Mouse (Mus musculus): Measurements from ENCODE around the gene Pik3r5. TPM values are rescaled to one million over a fixed set of nuclear protein-coding genes. Genes with fewer than 3 reads are reported as not detected.
A peak's percentile ranks its signal among the peaks of the same experiment; 100 is the strongest.

The Pik3r5 gene
- total and polyA plus RNA-seq, 2 experiments from 2014 or later = 0.54 to 1.8 TPM

GRCm38 (mm10) chr11:68417831-68418230, 14.1 kb upstream of the Pik3r5 start:
- ATAC-seq = no peak
- no peaks in the 10 kb centered on the region for H3K4me1 ChIP-seq (ENCODE audit: insufficient read depth)
- WGBS = 40% methylated on average over 9 of the region's 9 CpGs

GRCm38 (mm10) chr11:68425492-68426315, 6.2 kb upstream of the Pik3r5 start:
- DNase-seq (no peak), ATAC-seq (no peak)
- Histone ChIP-seq H3K4me2 (ENCODE audit: low read depth) (no peak overlapping the region), H3K4me3 (ENCODE audit: low read depth, low read length) (no peak overlapping the region), H3K4me1 (ENCODE audit: insufficient read depth) (no peaks in the 10 kb centered on the region), H3K9ac (no peak overlapping the region), H3K36me3 (ENCODE audit: insufficient read depth) (no peaks in the 10 kb centered on the region), H3K27me3 (ENCODE audit: insufficient read depth, low read length) (no peaks in the 10 kb centered on the region), H3K27ac (ENCODE audit: low read depth, low read length) (no peak overlapping the region), H3K9me3 (ENCODE audit: low read length) (no peaks in the 10 kb centered on the region)
- no peak for TF ChIP-seq CTCF (IDR thresholded peaks at IDR 0.05; ENCODE audit: low read depth)
- WGBS = 33% methylated on average over 8 of the region's 8 CpGs

More at GRCm38 (mm10) chr11:68417831-68418230, 14.1 kb upstream of the Pik3r5 start:
- Histone ChIP-seq H3K36me3 (ENCODE audit: insufficient read depth) (no peaks in the 10 kb centered on the region), H3K27me3 (ENCODE audit: insufficient read depth, low read length) (no peaks in the 10 kb centered on the region), H3K9ac (no peak overlapping the region), H3K9me3 (ENCODE audit: low read length) (no peaks in the 10 kb centered on the region), H3K27ac (ENCODE audit: low read depth, low read length) (no peak overlapping the region), H3K4me3 (ENCODE audit: low read depth, low read length) (no peak overlapping the region), H3K4me2 (ENCODE audit: low read depth) (no peak overlapping the region)
- peak; percentile 73 for TF ChIP-seq CTCF (IDR thresholded peaks at IDR 0.05; ENCODE audit: low read depth)
- no peak for DNase-seq

- Histone ChIP-seq H3K27ac (ENCODE audit: low read depth, low read length) (no peak overlapping the region), H3K4me3 (ENCODE audit: low read depth, low read length) (no peak overlapping the region), H3K9me3 (ENCODE audit: low read length) (no peaks in the 10 kb centered on the region), H3K4me2 (ENCODE audit: low read depth) (no peak overlapping the region), H3K27me3 (ENCODE audit: insufficient read depth, low read length) (peaks cover 7% of the 10 kb centered on the region; the same call in 1 of the 2 replicates), H3K36me3 (ENCODE audit: insufficient read depth) (no peaks in the 10 kb centered on the region), H3K4me1 (ENCODE audit: insufficient read depth) (no peaks in the 10 kb centered on the region), H3K9ac (no peak overlapping the region)
- no peak for TF ChIP-seq CTCF (IDR thresholded peaks at IDR 0.05; ENCODE audit: low read depth)
- 81% methylated on average over 5 of the region's 5 CpGs for WGBS
- ATAC-seq (no peak), DNase-seq (no peak)
Measured at GRCm38 (mm10) chr11:68427083-68427570, 4.8 kb upstream of the Pik3r5 start.

- no peak overlapping the region for H3K27ac ChIP-seq (ENCODE audit: low read depth, low read length)
- no peak for TF ChIP-seq CTCF (IDR thresholded peaks at IDR 0.05; ENCODE audit: low read depth)
- H3K36me3 ChIP-seq (ENCODE audit: insufficient read depth) = no peaks in the 10 kb centered on the region
- no peaks in the 10 kb centered on the region for H3K9me3 ChIP-seq (ENCODE audit: low read length)
- DNase-seq = no peak
- no peaks in the 10 kb centered on the region for H3K4me1 ChIP-seq (ENCODE audit: insufficient read depth)
- no peak for ATAC-seq
- no peak overlapping the region for H3K4me2 ChIP-seq (ENCODE audit: low read depth)
- 72% methylated on average over 5 of the region's 5 CpGs for WGBS
- no peak overlapping the region for H3K9ac ChIP-seq
- H3K27me3 ChIP-seq (ENCODE audit: insufficient read depth, low read length) = peaks cover 7% of the 10 kb centered on the region; the same call in 1 of the 2 replicates
- no peak overlapping the region for H3K4me3 ChIP-seq (ENCODE audit: low read depth, low read length)
Measured at GRCm38 (mm10) chr11:68430662-68431061, 1.3 kb upstream of the Pik3r5 start.

- Histone ChIP-seq H3K4me3 (ENCODE audit: low read depth, low read length) (peak overlapping the region; percentile 35), H3K9ac (no peak overlapping the region), H3K9me3 (ENCODE audit: low read length) (no peaks in the 10 kb centered on the region), H3K36me3 (ENCODE audit: insufficient read depth) (no peaks in the 10 kb centered on the region), H3K27me3 (ENCODE audit: insufficient read depth, low read length) (peaks cover 7% of the 10 kb centered on the region; the same call in 1 of the 2 replicates), H3K4me2 (ENCODE audit: low read depth) (peak overlapping the region; percentile 51), H3K4me1 (ENCODE audit: insufficient read depth) (no peaks in the 10 kb centered on the region), H3K27ac (ENCODE audit: low read depth, low read length) (no peak overlapping the region)
- 0 out of 2 replicates have a peak, but pooled peaks have one; percentile 10 for ATAC-seq
- WGBS = 38% methylated on average over 23 of the region's 23 CpGs
- DNase-seq = no peak
- no peak for TF ChIP-seq CTCF (IDR thresholded peaks at IDR 0.05; ENCODE audit: low read depth)
Measured at GRCm38 (mm10) chr11:68432361-68433021, 570 bp downstream of the Pik3r5 start.

GRCm38 (mm10) chr11:68433534-68433933, 1.6 kb downstream of the Pik3r5 start:
- 90% methylated on average over 5 of the region's 5 CpGs for WGBS
- Histone ChIP-seq H3K4me2 (ENCODE audit: low read depth) (no peak overlapping the region), H3K9ac (no peak overlapping the region), H3K27ac (ENCODE audit: low read depth, low read length) (no peak overlapping the region), H3K36me3 (ENCODE audit: insufficient read depth) (no peaks in the 10 kb centered on the region), H3K27me3 (ENCODE audit: insufficient read depth, low read length) (peaks cover 7% of the 10 kb centered on the region; the same call in 1 of the 2 replicates), H3K4me3 (ENCODE audit: low read depth, low read length) (no peak overlapping the region), H3K4me1 (ENCODE audit: insufficient read depth) (no peaks in the 10 kb centered on the region), H3K9me3 (ENCODE audit: low read length) (no peaks in the 10 kb centered on the region)
- ATAC-seq (no peak), DNase-seq (no peak)
- TF ChIP-seq CTCF (IDR thresholded peaks at IDR 0.05; ENCODE audit: low read depth) = no peak

GRCm38 (mm10) chr11:68434697-68435096, 2.8 kb downstream of the Pik3r5 start:
- H3K4me3 ChIP-seq (ENCODE audit: low read depth, low read length) = no peak overlapping the region
- peaks cover 7% of the 10 kb centered on the region; the same call in 1 of the 2 replicates for H3K27me3 ChIP-seq (ENCODE audit: insufficient read depth, low read length)
- H3K9me3 ChIP-seq (ENCODE audit: low read length) = no peaks in the 10 kb centered on the region
- WGBS = 87% methylated on average over 2 of the region's 2 CpGs
- ATAC-seq = no peak
- H3K4me2 ChIP-seq (ENCODE audit: low read depth) = no peak overlapping the region
- H3K9ac ChIP-seq = no peak overlapping the region
- no peak for TF ChIP-seq CTCF (IDR thresholded peaks at IDR 0.05; ENCODE audit: low read depth)
- H3K36me3 ChIP-seq (ENCODE audit: insufficient read depth) = no peaks in the 10 kb centered on the region
- H3K4me1 ChIP-seq (ENCODE audit: insufficient read depth) = no peaks in the 10 kb centered on the region
- DNase-seq = no peak
- no peak overlapping the region for H3K27ac ChIP-seq (ENCODE audit: low read depth, low read length)
